Mouse (Mus musculus) limb, embryonic 11.5 days (tissue): ENCODE data around the gene Mast3. TPM values are rescaled to one million over a fixed set of nuclear protein-coding genes. Genes with fewer than 3 reads are reported as not detected.
A peak's percentile ranks its signal among the peaks of the same experiment; 100 is the strongest.

Source experiments
- ATAC-seq: fragments of 200-750 bp; cut with Nextera tagmentation; 2 replicates; pipeline ENCODE4 v1.8.0; 2017; ENCODE audit warnings: low read depth; ENCODE audit not compliant: insufficient number of reproducible peaks, low FRiP score, low TSS enrichment
- DNase-seq: peaks from one replicate; pipeline ENCODE4 v3.0.0-alpha.2; 2015; ENCODE audit warnings: low spot score
- H3K27ac ChIP-seq: fragments of 300-500 bp; sonication (generic); replicated peaks from 2 replicates; pipeline ENCODE4 v1.5.1; 2014; ENCODE audit warnings: low read depth, mild to moderate bottlenecking, low read length
- H3K27me3 ChIP-seq: fragments of 300-500 bp; sonication (generic); 2 replicates; pipeline ENCODE4 v1.6.1; 2014; ENCODE audit warnings: mild to moderate bottlenecking, low read length, mixed read lengths; ENCODE audit not compliant: control insufficient read depth, insufficient read depth
- H3K36me3 ChIP-seq: fragments of 300-500 bp; sonication (generic); 2 replicates; pipeline ENCODE4 v1.6.1; 2014; ENCODE audit warnings: mild to moderate bottlenecking, low read length, moderate library complexity, mixed read lengths; ENCODE audit not compliant: control insufficient read depth, insufficient read depth
- H3K4me1 ChIP-seq: fragments of 300-500 bp; sonication (generic); 2 replicates; pipeline ENCODE4 v1.6.1; 2014; ENCODE audit warnings: low read length, mixed read lengths; ENCODE audit not compliant: control insufficient read depth, insufficient read depth
- H3K4me2 ChIP-seq: fragments of 300-500 bp; sonication (generic); 2 replicates; pipeline ENCODE4 v1.6.1; 2014; ENCODE audit warnings: low read depth, mild to moderate bottlenecking, moderate library complexity; ENCODE audit not compliant: severe bottlenecking
- H3K4me3 ChIP-seq: fragments of 300-500 bp; sonication (generic); 2 replicates; pipeline ENCODE4 v1.5.1; 2014; ENCODE audit warnings: low read depth, low read length
- H3K9ac ChIP-seq: fragments of 300-500 bp; sonication (generic); 2 replicates; pipeline ENCODE4 v1.6.1; 2014; ENCODE audit warnings: mild to moderate bottlenecking, low read length
- H3K9me3 ChIP-seq: fragments of 300-500 bp; sonication (generic); 2 replicates; pipeline ENCODE4 v1.6.1; 2016; ENCODE audit warnings: low read length; ENCODE audit not compliant: control insufficient read depth
- WGBS: fragments of 180-500 bp; shearing (Covaris S2); extraction: QIAGEN DNeasy Blood & Tissue Kit; methylation state at CpG from one replicate; pipeline ENCODE4 v1.1.7; 2014; 5-methylcytosine and 5-hydroxymethylcytosine counted together
- polyA plus RNA-seq: library from polyadenylated mRNA; unstranded; fragments of >200 nt; fragmentation: Nextera tagmentation; extraction: Ambion mirVana; gene quantifications from 2 replicates; pipeline ENCODE4 v1.2.1, GENCODE M21; 2014

Gene Mast3
- polyA plus RNA-seq, 1 experiment from 2014 or later, result 14.6 TPM

GRCm38 (mm10) chr8:70768956-70769355 is 35.9 kb downstream of the Mast3 start:
- ATAC-seq, result no peak
- Histone ChIP-seq H3K4me3 (no peak overlapping the region), H3K4me1 (peaks cover 18% of the 10 kb centered on the region)

DNA sequence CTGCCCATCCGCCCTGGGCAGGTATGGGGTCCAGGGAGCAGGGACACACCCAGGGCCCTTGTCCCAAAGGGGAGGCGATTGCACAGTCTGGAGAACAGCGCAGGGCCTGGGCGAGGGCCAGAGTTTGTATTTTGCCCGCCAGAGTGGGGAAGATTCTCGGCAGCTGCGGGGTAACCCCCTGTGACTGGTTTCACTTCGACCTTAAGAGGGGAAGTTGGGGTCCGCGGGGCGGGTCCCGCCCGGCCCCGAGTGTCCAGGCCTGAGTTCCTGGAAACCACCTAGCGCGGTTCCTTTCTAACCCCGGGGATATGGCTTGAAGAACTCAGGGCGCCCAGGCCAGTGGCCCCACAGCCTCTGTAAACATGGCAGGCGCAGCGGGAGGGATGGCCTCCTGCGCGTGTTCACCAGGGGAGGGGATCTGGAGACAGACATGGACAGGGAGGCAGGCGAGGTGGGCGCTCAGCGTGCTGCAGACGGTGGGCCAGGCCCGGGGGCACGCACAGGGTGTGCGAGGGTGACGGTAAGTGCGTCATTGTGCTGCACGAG is 36.5 kb downstream of the Mast3 start:
- peaks cover 18% of the 10 kb centered on the region for H3K4me1 ChIP-seq
- H3K4me3 ChIP-seq, result no peak overlapping the region
- peaks cover 24% of the 10 kb centered on the region for H3K36me3 ChIP-seq
- ATAC-seq (no peak), DNase-seq (no peak)
- no peak overlapping the region for H3K27ac ChIP-seq
- no peak overlapping the region for H3K4me2 ChIP-seq
- no peaks in the 10 kb centered on the region for H3K27me3 ChIP-seq
- WGBS, result 94% methylated on average over 32 of the region's 32 CpGs
- H3K9ac ChIP-seq, result no peak overlapping the region
- no peaks in the 10 kb centered on the region for H3K9me3 ChIP-seq

More at GRCm38 (mm10) chr8:70768956-70769355, 35.9 kb downstream of the Mast3 start:
- no peaks in the 10 kb centered on the region for H3K27me3 ChIP-seq
- H3K9me3 ChIP-seq, result no peaks in the 10 kb centered on the region
- DNase-seq, result no peak
- H3K36me3 ChIP-seq, result peaks cover 24% of the 10 kb centered on the region
- 89% methylated on average over 16 of the region's 16 CpGs for WGBS
- H3K4me2 ChIP-seq, result no peak overlapping the region
- no peak overlapping the region for H3K27ac ChIP-seq
- H3K9ac ChIP-seq, result no peak overlapping the region

GRCm38 (mm10) chr8:70767503-70767902 is 37.4 kb downstream of the Mast3 start:
- Histone ChIP-seq H3K4me2 (no peak overlapping the region), H3K9ac (no peak overlapping the region), H3K27ac (no peak overlapping the region), H3K4me3 (no peak overlapping the region), H3K9me3 (no peaks in the 10 kb centered on the region), H3K36me3 (peaks cover 24% of the 10 kb centered on the region), H3K4me1 (peaks cover 18% of the 10 kb centered on the region), H3K27me3 (no peaks in the 10 kb centered on the region)
- DNase-seq, result no peak
- ATAC-seq, result no peak
- 81% methylated on average over 6 of the region's 6 CpGs for WGBS

GRCm38 (mm10) chr8:70766571-70767440 is 38.0 kb downstream of the Mast3 start:
- DNase-seq (peak; percentile 80), ATAC-seq (peak; percentile 62)
- peaks cover 19% of the 10 kb centered on the region for H3K36me3 ChIP-seq
- WGBS, result 8% methylated on average over 21 of the region's 21 CpGs
- H3K9me3 ChIP-seq, result no peaks in the 10 kb centered on the region
- peaks cover 18% of the 10 kb centered on the region for H3K4me1 ChIP-seq
- H3K4me2 ChIP-seq, result peak overlapping the region; percentile 88
- H3K27me3 ChIP-seq, result no peaks in the 10 kb centered on the region
- H3K27ac ChIP-seq, result 0 out of 2 replicates have a peak overlapping the region, but pooled peaks have one; percentile 36
- H3K9ac ChIP-seq, result peak overlapping the region; percentile 59
- H3K4me3 ChIP-seq, result peak overlapping the region; percentile 34

DNA sequence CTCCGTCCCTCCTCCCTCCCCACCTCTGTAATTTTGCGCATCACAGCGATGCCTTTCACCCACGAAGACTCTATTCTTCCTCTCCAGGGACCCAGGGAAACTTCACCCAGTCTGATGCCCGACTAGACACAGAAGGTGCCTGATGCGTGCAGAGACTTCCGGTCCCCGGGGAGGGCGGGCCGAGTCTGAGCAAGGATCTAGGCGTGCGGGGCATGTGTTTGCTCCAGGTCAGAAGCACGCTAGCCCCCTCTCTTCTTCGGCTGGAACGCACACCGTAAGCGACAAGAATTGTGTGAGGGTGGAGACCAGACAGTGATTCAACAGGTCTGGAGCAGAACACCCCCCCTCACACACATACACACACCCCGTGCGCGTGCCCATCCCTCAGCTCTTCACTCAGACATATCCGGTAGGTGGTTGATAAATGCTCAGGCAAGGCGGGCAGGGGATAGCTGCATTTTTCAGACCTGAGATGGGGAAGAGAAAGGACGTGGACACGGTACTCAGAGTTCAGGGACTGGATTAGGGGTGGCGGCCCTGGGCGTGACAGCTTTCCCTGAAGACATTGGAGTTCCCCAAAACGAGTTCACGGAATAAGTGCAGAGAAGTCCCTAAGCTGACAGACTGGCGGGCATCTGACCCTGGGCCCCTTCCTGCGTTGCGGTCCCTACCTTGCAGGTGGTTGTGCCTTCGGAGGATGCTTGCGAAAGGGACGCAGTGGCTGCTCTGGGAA is 38.9 kb downstream of the Mast3 start:
- ATAC-seq (no peak), DNase-seq (peak; percentile 58)
- 2% methylated on average over 34 of the region's 34 CpGs for WGBS
- no peaks in the 10 kb centered on the region for H3K9me3 ChIP-seq
- H3K4me3 ChIP-seq, result peak overlapping the region; percentile 34
- peaks cover 16% of the 10 kb centered on the region for H3K36me3 ChIP-seq
- H3K9ac ChIP-seq, result peak overlapping the region; percentile 59
- no peak overlapping the region for H3K27ac ChIP-seq
- peak overlapping the region; percentile 88 for H3K4me2 ChIP-seq
- no peaks in the 10 kb centered on the region for H3K27me3 ChIP-seq
- H3K4me1 ChIP-seq, result peaks cover 18% of the 10 kb centered on the region

DNA sequence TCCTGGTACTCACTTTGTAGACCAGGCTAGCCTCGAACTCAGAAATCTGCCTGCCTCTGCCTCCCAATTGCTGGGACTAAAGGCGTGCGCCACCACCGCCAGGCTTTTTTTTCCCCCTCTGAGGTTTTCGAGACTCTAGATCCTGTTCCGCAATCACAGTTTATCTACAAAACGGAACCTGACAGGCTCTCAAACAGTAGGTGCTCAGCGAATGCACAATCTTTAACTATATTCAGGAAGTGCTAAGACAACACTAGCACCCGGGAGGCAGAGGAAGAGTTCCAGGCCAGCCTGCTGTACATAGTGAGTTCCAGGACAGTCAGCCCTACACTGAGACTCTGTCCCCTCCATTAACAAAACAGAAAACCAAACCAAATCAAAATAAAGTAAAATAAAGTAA is 39.5 kb downstream of the Mast3 start:
- peaks cover 18% of the 10 kb centered on the region for H3K4me1 ChIP-seq
- no peak for DNase-seq
- no peak overlapping the region for H3K9ac ChIP-seq
- peaks cover 10% of the 10 kb centered on the region for H3K36me3 ChIP-seq
- H3K27ac ChIP-seq, result no peak overlapping the region
- no peaks in the 10 kb centered on the region for H3K27me3 ChIP-seq
- H3K4me2 ChIP-seq, result peak overlapping the region; percentile 88; the same call in 1 of the 2 replicates
- H3K4me3 ChIP-seq, result peak overlapping the region; percentile 34; the same call in 1 of the 2 replicates
- no peak for ATAC-seq
- WGBS, result 84% methylated on average over 9 of the region's 9 CpGs
- no peaks in the 10 kb centered on the region for H3K9me3 ChIP-seq

DNA sequence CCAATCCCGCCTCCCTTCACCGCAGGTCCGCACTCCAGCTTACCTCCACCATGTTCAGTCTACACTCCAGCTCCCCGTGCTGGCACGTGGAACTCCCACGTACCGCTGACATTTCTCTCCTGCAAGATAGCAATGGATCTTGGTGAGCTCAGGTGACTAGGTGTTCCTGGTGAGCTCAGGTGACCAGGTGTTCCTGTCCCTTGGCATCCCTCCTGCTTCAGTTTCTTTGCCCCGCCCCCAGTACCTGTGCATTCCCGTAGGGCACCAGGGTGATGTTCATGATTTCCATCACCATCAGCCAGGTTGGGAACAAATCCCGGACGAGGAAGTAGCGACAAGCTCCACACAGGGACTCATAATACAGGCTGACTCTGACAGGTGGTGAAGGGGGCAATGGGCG is 40.2 kb downstream of the Mast3 start:
- no peak for ATAC-seq
- Histone ChIP-seq H3K9me3 (no peaks in the 10 kb centered on the region), H3K4me2 (no peak overlapping the region), H3K27me3 (no peaks in the 10 kb centered on the region), H3K9ac (no peak overlapping the region), H3K4me1 (peaks cover 20% of the 10 kb centered on the region), H3K36me3 (peaks cover 10% of the 10 kb centered on the region), H3K4me3 (no peak overlapping the region), H3K27ac (no peak overlapping the region)
- DNase-seq, result no peak
- WGBS, result 90% methylated on average over 13 of the region's 13 CpGs

- ATAC-seq (no peak), DNase-seq (no peak)
- WGBS, result 82% methylated on average over 8 of the region's 8 CpGs
- H3K9ac ChIP-seq, result no peak overlapping the region
- no peak overlapping the region for H3K4me3 ChIP-seq
- H3K27me3 ChIP-seq, result no peaks in the 10 kb centered on the region
- no peak overlapping the region for H3K27ac ChIP-seq
- peaks cover 10% of the 10 kb centered on the region for H3K36me3 ChIP-seq
- peaks cover 20% of the 10 kb centered on the region for H3K4me1 ChIP-seq
- H3K4me2 ChIP-seq, result no peak overlapping the region
- no peaks in the 10 kb centered on the region for H3K9me3 ChIP-seq
Measured at GRCm38 (mm10) chr8:70764026-70764425, 40.8 kb downstream of the Mast3 start.
